Mouse (Mus musculus) liver, adult 2 months (tissue): ENCODE measurements around the gene Gas6. TPM values are rescaled to one million over a fixed set of nuclear protein-coding genes. Genes with fewer than 3 reads are reported as not detected.

Source experiments
- DNase-seq: peaks from one replicate; pipeline ENCODE4 v3.0.0-alpha.2; 2011; ENCODE audit warnings: low read depth, low spot score; ENCODE audit errors: extremely low read depth
- H3K27ac ChIP-seq: fragments of 200-500 bp; replicated peaks from 2 replicates; pipeline ENCODE4 v1.5.1; 2012; ENCODE audit warnings: low read depth, mild to moderate bottlenecking, control low read depth, inconsistent platforms, low read length; ENCODE audit not compliant: insufficient read depth
- H3K27me3 ChIP-seq: fragments of 200-500 bp; 2 replicates; pipeline ENCODE4 v1.6.1; 2012; ENCODE audit warnings: mild to moderate bottlenecking, moderate library complexity, low read length, inconsistent platforms; ENCODE audit not compliant: control insufficient read depth, insufficient read depth
- H3K36me3 ChIP-seq: fragments of 200-500 bp; 2 replicates; pipeline ENCODE4 v1.6.1; 2012; ENCODE audit warnings: low read length, inconsistent platforms; ENCODE audit not compliant: control insufficient read depth, insufficient read depth
- H3K4me1 ChIP-seq: fragments of 200-500 bp; 2 replicates; pipeline ENCODE4 v1.6.1; 2011; ENCODE audit warnings: low read length; ENCODE audit not compliant: control insufficient read depth, insufficient read depth
- H3K4me3 ChIP-seq: fragments of 200-500 bp; 2 replicates; pipeline ENCODE4 v1.5.1; 2011; ENCODE audit warnings: low read depth, mild to moderate bottlenecking, control low read depth, low read length, moderate library complexity; ENCODE audit not compliant: insufficient read depth
- H3K79me2 ChIP-seq: fragments of 200-500 bp; 2 replicates; pipeline ENCODE4 v1.6.1; 2012; ENCODE audit warnings: inconsistent platforms, mild to moderate bottlenecking, low read length, moderate library complexity; ENCODE audit not compliant: control insufficient read depth, insufficient read depth
- H3K9ac ChIP-seq: fragments of 200-500 bp; 2 replicates; pipeline ENCODE4 v1.6.1; 2012; ENCODE audit warnings: low read depth, mild to moderate bottlenecking, control low read depth, inconsistent platforms, low read length
- CTCF ChIP-seq: fragments of 200-500 bp; IDR thresholded peaks from 2 replicates; pipeline ENCODE4 v1.5.1; 2011; ENCODE audit warnings: low read depth, low read length, control low read depth
- POLR2A ChIP-seq: fragments of 200-500 bp; IDR thresholded peaks from 2 replicates; pipeline ENCODE4 v1.6.1; 2011; ENCODE audit warnings: low read length, control low read depth; ENCODE audit not compliant: insufficient read depth; ENCODE audit errors: extremely low read depth
- WGBS: fragments of 180-500 bp; shearing (Covaris S2); methylation state at CpG from one replicate; pipeline ENCODE4 v1.1.7; 2018; 5-methylcytosine and 5-hydroxymethylcytosine counted together
- polyA plus RNA-seq: library from polyadenylated mRNA; depleted of rRNA; stranded (reverse); fragments of >200 nt; gene quantifications from 2 replicates; pipeline ENCODE4 v1.2.3, GENCODE M21; 2012
- total RNA-seq: library from RNA; depleted of rRNA; stranded (reverse); fragments of >200 nt; gene quantifications from 2 replicates; pipeline ENCODE4 v1.2.3, GENCODE M21; 2014

Gas6 gene
- total and polyA plus RNA-seq, 2 experiments: 25.5 to 36.6 TPM

DNA sequence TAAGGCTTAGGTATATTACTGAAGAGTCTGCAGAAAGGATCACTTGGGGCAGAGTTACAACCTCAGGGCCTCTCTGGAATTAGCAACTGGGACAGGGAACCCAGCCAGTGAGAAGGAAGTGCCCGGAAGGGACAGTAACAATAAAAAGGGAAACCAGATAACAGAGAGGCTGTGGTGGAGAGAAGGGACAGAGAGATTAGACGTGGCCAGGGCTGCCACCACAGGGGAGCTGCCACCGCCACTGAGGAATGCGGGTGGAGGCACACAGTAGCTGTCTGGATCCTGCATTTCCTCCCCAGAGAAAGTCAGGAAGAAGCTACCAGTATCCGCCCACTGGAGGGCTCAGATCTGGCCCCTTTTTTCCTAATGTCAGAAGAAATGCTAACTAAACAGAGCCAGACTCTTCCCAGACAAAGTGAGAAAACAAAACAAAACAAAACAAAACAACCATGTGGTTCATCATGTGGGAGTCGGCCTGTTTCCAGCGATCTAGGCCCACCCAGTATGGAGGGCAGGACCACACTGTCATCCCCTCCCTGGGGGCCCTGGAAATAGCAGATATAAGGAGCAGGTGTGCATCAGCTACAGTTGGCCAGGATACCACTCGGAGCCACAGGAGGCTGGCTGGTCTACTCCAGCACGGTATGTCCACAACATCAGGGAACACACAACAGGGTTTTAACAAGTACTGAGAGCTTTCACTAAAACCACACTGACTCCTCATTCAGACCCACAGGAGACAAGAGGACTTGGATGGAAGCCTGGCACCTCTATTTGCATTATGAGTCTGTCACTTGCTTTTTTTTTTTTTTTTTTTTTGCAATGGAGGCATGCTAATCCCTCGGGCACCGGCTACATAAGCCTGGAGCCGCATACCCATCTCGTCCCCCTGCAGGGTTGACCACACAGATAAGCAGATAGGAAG lies 4.0 kb downstream of the Gas6 start:
- 71% methylated on average over 13 of the region's 13 CpGs for WGBS
- Histone ChIP-seq H3K4me1 (no peaks in the 10 kb centered on the region), H3K36me3 (no peaks in the 10 kb centered on the region), H3K27ac (peak overlapping the region; percentile 61), H3K4me3 (no peak overlapping the region), H3K79me2 (0 out of 2 replicates have a peak, but pooled peaks cover 7% of the 10 kb centered on the region), H3K9ac (no peak overlapping the region), H3K27me3 (no peaks in the 10 kb centered on the region)
- DNase-seq: no peak
- no peak for TF ChIP-seq POLR2A

DNA sequence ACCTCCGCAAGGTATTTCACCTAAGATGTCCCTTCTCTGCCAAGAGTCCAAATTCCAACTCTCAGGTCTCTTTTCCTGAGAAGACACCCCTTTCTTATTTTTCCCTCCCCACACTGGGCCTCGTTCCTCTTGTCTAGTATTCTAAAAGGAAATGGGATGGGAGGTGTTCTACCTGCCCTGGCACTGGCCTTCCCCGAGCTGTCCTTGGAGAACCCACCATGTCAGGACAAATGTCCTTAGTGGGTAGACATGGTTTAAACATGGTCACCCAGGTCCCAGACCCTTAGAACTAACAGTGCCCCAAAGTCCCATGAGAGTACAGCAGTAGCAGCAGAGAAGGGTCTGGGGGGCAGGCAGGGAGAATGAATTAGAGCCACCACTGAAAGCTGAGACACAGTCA lies 4.9 kb downstream of the Gas6 start:
- TF ChIP-seq CTCF: no peak
- TF ChIP-seq POLR2A: no peak
- no peaks in the 10 kb centered on the region for H3K27me3 ChIP-seq
- WGBS: 88% methylated on average over 3 of the region's 3 CpGs

DNA sequence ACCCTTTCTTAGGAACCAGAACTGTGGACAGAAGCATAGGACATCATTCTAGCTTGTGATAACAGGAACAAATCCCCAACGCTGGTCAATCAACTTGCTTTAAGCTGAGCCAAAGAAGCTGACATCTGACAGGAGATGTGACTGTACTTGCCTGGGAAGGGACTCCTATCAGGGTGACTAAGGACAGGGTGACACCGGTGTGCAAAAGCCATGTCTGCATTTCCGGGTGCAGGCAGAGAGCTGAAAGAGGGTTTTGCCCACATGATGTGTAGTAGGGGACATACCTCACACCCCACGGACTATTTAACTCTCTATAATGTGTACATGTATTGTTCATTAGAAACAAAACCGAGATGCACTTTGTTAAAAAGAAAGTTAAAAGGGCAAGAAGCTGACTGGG lies 11.1 kb downstream of the Gas6 start:
- Histone ChIP-seq H3K9ac (no peak overlapping the region), H3K36me3 (no peaks in the 10 kb centered on the region), H3K27ac (peak overlapping the region; percentile 98), H3K79me2 (0 out of 2 replicates have a peak, but pooled peaks cover 3% of the 10 kb centered on the region), H3K27me3 (no peaks in the 10 kb centered on the region), H3K4me3 (no peak overlapping the region), H3K4me1 (peaks cover 23% of the 10 kb centered on the region)
- DNase-seq: no peak
- no peak for TF ChIP-seq POLR2A
- TF ChIP-seq CTCF: no peak
- 91% methylated on average over 5 of the region's 5 CpGs for WGBS

More for the DNA sequence above, 4.9 kb downstream of the Gas6 start:
- Histone ChIP-seq H3K79me2 (0 out of 2 replicates have a peak, but pooled peaks cover 7% of the 10 kb centered on the region), H3K36me3 (no peaks in the 10 kb centered on the region), H3K9ac (no peak overlapping the region), H3K4me3 (no peak overlapping the region), H3K27ac (no peak overlapping the region), H3K4me1 (no peaks in the 10 kb centered on the region)
- DNase-seq: no peak

- Histone ChIP-seq H3K27me3 (no peaks in the 10 kb centered on the region), H3K4me3 (no peak overlapping the region), H3K79me2 (no peaks in the 10 kb centered on the region), H3K36me3 (no peaks in the 10 kb centered on the region), H3K27ac (peak overlapping the region; percentile 98), H3K4me1 (peaks cover 23% of the 10 kb centered on the region), H3K9ac (peak overlapping the region; percentile 22)
- WGBS: 30% methylated on average over 2 of the region's 2 CpGs
- DNase-seq: peak; percentile 99
- TF ChIP-seq POLR2A (no peak), CTCF (peak; percentile 21; the same call in 1 of the 2 replicates)
Measured at GRCm38 (mm10) chr8:13482101-13482801, 12.0 kb downstream of the Gas6 start.

DNA sequence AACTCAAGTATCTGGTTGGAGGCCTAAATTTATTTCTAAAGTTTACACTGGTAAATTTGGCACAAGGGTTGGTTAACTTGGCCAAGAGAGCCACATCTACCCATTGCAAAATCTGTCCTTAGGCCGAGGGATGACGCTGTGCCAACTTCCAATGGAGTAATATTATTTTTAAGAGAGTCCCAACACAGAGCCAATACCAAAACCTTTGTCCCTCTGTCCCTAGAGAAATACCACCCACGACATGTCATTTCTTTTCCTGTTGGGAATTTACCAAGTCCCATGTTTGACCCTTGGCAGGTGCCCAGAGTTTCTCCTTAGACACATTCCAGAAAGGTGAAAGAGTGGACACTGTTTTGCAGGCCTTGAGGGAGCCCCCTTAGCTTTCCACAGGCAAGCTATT lies 12.7 kb downstream of the Gas6 start:
- TF ChIP-seq CTCF (no peak), POLR2A (no peak)
- H3K9ac ChIP-seq: peak overlapping the region; percentile 15; the same call in 1 of the 2 replicates
- H3K79me2 ChIP-seq: no peaks in the 10 kb centered on the region
- H3K4me1 ChIP-seq: peaks cover 23% of the 10 kb centered on the region
- peak; percentile 99 for DNase-seq
- no peaks in the 10 kb centered on the region for H3K27me3 ChIP-seq
- 26% methylated on average over 3 of the region's 3 CpGs for WGBS
- no peaks in the 10 kb centered on the region for H3K36me3 ChIP-seq
- H3K4me3 ChIP-seq: no peak overlapping the region
- peak overlapping the region; percentile 98 for H3K27ac ChIP-seq
